Mouse (Mus musculus) mesoderm, embryonic 11.5 days (tissue): ENCODE results near the gene Sgsm3.

Experiments used
- DNase-seq: peaks from one replicate; pipeline ENCODE4 v3.0.0-alpha.2; 2012; ENCODE audit warnings: low read depth, low spot score

Sgsm3 gene

DNA sequence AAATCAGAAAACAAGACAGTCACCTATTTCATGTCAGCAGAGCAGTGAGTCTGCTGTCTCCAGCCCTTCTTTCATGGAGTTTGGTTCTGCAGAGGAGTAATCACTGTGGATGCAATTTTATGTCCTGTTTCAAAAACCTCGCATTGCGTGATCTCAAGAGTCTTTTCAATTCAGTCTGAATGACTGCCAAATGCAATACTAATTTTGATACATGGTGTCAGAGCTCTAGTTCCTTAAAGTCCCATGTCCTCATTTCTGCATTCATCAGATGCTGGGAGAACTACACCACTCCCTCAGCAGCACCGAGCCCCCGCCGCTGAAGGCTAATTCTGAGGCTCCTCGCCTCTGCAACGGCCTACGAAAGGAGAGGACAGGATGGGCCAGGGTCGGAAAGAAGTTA, 46.3 kb downstream of the Sgsm3 start:
- DNase-seq: no peak

DNA sequence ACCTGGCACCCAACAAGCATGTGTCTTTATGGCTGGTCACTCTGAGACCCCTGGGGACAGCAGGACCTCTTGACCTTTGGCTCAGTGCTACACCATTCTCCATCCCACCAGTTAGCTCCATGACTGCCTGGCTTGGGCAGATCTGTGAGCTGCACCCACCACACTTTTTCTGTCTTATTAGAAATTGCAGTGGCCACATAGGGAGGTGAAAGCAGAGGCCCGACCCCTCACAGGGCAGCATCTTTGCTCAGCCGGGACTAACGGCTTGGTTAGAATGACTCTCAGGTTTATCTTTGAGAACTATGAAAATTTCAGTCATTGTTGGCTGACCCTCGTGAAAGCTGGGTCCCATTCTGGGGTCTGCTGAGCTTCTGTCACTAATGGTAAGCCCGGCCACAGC, 49.3 kb downstream of the Sgsm3 start:
- no peak for DNase-seq

DNA sequence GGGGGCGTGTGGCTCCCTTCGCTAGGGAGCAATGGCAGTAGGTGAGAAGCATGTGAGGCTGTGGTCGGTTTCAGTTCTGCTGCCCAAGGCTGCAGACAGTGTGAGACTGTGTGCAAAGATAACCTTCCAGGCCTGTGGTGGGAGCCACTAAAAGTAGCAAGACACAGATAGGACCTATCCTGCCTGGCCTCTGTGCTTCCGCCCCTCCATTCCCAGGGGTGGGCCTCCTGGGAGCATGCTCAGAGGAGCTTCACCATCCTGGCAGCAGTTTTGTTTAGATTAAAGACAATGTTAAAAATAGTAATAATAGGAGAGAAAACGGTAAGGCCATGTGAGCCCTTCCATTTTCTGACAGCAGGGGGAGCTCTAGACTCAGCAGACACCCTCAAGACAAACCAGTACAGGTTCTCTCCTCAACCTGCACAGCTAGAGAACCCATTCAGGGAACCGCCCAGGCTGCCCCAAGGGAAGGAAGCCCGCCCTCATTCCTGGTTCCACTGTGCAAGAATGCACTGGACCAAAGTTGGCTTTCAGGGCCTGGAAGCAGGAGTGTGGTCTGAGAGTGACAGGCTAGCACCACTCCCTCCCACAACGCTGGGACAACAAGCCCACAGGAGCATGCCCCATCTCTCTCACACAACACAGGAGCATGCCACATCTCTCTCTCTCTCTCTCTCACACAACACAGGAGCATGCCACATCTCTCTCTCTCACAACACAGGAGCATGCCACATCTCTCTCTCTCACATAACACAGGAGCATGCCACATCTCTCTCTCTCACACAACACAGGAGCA, 50.0 kb downstream of the Sgsm3 start:
- peak; percentile 81 for DNase-seq

DNA sequence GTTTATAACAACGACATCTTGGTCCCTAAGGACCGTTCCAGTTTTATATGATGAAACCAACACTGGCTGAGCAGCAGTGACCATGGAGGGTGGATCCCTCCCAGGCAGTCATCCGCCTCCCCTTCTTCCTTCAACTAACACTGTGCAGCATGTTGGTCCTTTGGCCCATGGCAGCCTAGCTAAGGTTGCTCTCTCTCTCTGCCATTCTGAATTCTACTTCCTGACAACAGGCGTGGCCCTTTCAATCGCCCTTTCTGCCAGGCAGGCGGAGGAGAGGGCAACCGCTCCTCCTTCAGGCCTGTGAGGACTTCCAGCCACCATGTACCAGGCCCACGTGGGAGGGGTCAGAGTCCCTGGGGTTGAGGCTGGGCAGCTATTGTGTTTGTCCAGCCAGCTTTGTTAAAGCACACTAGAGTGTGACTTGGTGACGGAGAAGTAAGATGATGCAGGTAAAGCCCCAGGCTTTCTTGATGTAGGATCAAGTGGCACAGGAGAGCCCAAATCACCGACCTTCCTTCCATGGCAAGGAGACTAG, 53.4 kb downstream of the Sgsm3 start:
- no peak for DNase-seq

DNA sequence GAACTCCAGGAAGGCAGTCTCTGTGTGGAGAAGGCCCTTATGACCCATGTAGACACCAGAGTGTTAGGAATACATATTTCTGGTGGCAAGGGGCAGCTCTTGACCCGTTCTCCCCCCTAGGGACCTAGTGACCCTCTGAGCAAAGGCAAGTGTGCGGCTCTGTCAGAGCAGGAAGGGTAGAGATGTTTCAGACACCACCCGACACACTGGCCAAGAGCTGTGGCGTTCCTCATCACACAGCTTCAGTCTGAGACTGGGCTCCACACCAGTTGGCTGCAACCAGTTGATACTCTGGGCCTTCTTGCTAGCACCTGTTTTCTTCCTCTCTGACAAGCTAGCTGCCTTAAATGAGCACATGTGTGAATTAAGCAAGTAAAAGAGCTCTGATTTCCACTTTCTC, 54.0 kb downstream of the Sgsm3 start:
- no peak for DNase-seq

DNA sequence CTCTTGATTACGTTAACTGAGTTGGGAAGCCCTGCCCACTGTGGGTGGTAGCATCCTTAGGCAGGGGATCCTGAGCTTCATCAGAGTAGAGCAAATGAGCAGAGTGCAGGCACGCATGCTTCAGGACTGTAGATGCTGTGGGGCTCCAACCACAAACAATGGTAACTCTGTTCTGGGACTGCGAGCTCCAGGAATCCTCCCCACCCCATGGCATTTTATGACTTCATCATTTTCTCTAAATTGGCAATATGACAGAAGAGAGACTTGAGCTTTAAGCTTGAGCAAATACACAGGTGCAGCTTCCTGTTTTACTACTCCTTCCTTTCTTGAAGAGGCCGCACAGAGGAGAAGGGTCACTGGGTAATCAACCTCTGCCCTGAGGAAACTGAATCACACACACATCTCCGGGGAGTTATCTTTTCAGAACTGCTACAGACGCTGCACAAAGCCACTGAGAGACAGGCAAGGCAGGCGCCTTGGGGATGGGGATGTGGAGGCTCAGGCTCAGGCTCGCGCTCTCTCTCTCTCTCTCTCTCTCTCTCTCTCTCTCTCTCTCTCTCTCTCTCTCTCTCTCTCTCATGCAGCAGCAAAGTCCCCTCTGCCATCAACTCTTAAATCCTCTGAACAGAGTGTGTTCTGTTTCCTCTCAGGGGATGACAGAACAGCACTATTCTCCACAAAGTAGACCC, 55.5 kb downstream of the Sgsm3 start:
- peak; percentile 50 for DNase-seq

DNA sequence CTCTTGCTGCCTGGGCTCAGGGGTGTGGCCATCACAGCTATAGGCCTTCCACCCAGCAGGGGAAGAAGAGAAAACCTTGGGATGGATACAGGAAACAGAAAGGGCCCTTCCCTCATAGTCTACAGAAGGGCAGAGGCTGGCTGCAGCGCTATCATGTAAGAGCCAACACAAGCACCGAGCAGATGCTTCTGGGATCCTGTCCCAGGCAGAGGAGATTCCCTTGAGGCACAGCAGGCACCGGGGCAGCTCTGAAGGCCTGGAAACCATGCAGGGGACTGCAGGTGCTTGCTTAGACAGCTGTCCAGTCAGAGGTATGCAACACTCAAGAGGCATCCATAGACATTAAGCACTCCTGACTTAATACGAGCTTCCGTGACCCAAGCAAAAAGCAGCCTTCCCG, 56.6 kb downstream of the Sgsm3 start:
- DNase-seq: no peak

DNA sequence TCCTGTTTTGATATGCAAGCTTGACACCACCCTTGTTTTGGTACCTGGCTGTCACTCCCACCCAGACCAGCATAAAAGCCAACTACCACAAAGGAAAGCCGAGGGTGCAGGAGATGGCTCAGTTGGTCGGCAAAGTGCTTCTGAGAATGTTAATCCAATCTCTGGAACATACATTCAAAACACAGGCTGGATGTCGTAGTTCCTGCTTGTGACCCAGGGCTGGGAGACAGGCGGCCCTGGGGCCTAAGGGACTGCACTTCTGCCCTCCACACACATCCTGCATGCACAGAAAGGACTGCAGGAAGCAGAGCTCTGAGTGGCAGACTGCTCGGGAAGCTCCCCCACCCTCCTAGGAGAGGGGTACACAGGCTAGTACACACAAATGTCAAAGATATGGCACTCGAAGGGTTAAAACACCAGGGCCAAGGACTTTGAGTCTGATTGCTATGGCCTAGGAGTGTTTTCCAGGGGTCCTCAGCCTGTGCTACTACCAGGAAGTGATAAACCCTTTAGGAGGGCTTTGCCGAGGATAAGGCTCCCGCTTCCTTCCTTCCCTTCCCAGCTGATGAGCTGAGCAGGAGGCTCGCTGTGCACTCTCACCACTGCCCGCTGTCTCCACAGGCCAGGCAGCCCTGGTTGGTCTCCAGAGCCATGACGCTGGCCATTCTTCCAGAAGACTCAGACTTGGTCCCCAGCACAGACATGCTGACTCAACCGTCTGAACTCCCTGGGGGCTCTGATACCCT, 58.0 kb downstream of the Sgsm3 start:
- DNase-seq: no peak

DNA sequence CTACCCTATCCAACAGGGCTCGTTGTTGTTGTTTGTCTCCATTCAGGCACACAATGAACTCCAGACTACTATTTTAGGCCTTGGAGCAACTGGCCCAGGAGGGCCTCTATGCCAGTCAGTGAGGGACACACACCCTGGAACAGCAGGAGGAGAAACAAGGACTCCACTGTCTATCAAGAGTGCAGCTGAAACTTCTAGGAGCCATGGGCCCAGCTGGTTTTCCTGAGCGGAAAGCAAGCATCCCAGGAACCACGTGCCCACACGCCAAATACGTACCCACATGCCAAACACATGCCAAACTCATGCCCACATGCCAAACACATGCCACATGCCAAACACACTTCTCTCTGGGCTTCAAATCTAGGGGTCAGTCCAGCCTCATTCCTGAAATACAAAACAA, 60.9 kb downstream of the Sgsm3 start:
- DNase-seq: no peak

DNA sequence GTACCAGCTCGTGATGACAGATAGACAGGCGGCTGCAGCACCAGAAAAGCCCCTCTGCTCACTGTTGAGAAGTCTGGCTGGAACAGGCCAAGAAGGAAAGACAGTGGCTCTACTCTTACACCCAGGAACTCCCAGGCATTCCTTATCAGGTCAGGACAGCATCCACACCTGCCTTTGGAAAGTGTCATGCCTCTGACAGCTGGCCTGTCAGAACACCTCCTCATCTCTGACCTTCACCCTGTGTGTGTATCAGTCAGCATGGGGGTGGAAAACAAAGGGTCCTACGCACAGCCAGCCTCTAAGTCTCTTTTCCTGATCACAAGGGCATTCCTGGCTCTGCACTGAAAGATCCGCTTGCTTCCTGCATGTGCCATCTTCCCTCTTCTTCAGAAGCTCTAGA, 64.2 kb downstream of the Sgsm3 start:
- no peak for DNase-seq

DNA sequence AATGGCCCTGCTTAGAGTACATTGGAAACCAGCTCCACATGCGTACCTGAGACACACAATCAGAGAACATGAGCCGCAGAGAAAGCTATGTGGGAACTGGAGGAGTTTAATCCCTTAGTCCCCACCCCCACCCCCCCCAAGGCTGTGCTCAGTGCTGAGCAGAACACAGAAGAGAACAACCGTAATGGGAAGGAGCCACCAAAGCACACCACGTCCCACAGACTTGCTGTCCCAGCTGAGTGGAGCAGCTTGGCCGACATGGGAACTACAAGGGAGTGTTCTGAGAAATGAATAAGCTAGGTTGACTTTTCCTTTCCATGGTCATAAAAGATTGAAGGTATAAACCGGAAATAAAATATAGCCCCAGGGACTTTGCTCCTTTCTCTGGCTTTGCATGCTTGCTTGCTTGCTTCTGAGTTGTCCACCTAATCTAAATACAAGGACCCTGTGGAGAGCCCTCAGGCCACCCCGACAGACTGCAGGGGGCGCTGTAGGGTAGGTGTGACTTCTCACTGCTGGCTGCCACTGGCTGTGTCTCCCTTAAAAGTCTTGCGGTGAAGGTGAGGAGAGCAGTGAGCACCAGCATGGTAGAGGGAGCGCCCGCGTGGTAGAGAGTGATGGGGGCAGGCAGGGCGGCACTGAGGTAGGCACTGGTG, 64.8 kb downstream of the Sgsm3 start:
- no peak for DNase-seq

DNA sequence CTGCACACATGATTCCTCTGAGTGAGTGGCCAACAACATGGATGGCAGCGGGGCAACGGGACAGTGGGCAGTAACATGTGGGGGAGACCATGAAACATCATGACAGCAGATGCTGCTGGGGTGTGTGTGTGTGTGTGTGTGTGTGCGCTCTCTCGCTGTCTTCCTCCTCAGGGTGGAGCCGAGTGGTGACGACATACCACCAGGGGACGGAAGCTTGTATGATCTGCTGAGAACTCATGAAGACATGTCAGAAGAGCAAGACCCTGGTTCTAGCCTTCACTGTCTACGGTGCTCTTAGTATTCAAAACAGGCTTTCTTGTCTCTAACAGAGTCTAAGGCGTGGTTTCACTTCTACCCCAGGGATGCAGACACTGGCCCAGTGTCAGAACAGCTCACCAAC, 66.9 kb downstream of the Sgsm3 start:
- DNase-seq: no peak

DNA sequence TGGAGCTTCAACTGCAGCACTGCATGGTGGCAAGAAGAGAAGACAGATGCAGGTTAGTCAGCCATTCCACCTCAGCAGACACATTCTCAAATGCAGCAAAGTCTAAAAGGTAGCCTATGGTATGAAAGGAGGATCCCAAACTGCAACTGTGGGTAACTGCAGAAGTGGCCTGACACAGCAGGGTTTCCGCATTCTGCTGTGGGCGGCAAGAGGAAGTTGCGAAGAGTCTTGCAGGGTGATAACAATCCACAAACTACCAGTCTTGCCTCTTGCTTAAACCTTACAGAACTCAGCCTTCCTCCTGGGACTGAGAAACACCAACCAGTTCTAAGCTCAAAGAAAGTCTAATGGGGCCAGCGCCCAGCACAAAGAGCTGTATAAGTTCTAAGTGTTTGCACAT, 67.8 kb downstream of the Sgsm3 start:
- no peak for DNase-seq

DNA sequence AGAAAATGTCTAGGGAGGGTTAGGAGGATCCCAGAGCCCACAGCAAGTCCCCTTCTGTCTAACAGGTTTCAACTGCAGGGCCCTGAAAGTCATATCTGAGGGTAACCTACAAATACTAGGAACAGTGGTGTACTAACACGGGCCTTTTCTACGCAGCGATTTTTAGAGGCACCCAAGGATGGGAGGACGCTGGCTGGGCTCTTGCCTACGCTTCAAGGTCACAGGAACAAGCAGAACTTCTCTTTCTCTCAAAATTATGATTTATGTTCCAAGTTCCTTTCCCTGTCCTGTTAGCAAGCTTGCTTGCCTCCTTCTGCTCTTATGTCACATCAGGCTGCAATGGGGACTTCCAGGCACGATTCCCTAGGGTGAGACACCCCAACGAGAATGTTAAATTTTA, 68.5 kb downstream of the Sgsm3 start:
- no peak for DNase-seq

DNA sequence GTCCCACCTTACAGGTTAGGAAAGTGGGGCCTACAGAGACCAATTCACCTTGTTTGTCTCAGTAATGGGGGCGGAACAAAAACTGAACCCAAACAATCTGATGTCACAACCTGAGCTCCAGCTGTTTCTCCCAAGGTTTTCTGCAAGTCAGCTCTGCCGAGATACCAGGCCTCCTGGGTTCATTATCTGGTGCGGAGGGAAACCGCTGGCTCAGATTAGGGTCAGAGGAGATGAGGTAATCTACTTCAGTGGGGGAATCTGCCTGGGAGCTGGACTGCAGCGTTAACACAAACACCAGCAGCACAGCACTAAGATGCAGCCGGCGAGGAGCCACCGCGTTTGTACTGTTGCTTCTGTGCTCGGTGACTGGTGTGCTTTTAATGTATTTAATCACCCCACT, 69.9 kb downstream of the Sgsm3 start:
- no peak for DNase-seq

DNA sequence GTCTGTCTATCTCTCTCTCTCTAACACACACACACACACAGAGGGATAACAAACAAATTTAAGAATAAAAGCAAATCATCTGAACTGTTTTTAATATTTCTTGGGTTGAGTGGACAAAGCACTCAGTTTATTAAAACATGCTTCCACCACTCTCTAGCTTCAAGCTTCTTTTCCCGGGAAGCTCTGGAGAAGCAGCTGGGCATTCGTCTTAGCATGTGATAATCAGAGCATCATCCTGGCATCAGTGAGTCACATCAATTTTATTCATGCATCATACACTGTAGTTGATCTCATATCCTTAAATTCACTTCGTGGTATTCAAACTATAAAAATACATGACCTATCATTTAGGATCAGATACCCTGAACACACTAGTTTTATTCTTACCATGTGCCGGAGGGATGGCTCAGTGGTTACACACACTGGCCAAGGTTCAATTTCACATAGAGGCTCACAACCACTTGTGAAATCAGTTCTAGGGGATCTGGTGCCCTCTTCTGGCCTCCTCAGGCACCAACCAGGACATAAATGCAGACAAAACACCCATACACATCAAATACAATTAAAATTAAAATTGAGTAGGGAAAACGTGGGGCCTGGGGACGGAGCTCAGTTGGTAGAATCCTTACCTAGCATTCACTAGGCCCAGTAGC, 72.0 kb downstream of the Sgsm3 start:
- peak; percentile 32 for DNase-seq

DNA sequence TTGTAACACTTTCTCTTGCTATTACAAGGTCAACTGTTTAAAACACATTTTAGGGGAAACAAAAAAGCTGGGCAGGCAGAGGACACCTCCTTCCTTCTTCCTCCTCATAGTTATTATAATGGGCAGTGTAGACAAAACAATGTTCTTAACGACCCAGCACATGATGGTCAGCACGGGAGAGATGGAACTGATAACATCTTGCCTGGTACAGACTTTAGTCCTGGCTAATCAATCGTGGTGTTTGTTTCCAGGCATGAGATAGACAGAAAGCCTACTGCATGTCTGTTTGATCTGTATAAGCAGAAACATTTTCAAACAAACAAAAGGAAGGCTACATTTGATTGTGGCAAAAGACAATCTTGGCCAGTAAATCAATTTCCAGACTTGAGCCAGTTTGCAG, 72.9 kb downstream of the Sgsm3 start:
- DNase-seq: no peak

DNA sequence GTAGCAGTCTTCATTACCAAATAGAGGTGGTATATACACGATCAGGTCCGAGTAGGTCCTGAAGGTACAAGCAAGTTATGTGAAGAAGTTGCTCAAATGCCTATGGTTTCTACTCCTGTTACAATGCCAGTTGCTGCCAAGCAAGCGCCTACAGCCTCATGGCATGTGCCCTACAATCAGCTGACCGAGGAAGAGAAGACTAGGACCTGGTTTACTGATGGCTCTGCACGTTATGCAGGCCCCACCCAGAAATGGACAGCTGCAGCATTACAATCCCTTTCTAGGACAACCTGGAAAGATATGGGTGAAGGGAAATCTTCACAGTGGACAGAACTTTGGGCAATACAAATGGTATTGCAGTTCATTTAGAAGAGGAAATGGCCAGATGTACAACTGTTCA, 74.9 kb downstream of the Sgsm3 start:
- no peak for DNase-seq

DNA sequence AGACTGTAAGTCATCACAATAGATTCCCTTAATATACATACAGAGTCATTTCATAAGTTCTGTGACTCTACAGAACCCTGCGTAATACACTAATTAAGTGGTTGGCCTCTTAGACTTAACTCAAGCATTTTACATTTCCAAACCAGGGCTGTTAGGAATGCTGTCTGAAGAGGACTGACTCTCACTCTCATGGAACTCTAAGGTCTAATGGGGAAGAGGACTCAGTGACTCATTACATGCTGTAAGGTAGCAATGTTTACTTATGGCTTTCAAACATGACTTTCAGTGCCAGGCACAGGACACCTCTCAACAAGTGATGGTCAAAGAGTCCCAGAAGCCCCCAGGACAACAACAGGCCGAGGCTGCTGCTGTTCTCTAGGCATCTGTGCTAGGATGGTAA, 77.9 kb downstream of the Sgsm3 start:
- no peak for DNase-seq

DNA sequence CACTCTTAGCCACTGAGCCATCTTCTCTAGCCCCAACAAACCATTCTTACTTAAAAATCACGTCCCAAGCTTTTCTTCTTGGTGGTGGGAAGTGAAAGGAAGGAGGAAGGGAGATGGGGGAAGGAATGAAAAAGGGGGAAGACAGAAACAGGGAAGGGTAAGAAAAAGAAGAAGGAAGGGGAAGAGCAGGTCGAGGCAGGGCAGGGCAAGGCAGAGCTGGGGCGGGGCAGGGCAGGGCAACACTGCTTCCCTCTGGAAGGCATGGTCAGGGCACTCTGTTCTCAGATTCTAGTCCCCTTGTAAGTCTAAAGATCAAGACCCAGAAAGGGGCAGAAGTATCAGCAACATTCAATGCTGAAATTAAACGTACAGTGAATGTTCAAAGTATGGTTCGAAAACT, 80.2 kb downstream of the Sgsm3 start:
- DNase-seq: no peak

DNA sequence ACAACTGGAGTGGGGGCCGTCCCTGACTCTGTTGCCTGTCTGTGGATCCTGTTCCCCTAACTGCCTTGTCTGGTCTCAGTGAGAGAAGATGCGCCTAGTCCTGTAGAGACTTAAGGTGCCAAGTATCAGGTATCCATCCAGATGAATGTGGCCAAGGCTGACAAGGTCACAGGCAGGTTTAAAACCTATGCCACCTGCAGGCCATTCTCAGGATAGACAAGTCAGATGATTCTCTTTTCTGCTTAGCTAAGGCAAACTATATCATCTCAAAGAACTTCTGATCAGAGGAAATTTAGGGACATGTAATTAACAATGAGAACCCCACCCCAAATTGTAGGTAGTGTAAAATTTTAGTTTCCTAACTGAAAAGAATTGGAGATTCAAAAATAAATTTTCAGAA, 83.4 kb downstream of the Sgsm3 start:
- no peak for DNase-seq
